Mouse (Mus musculus): ENCODE results near the gene Gm20547.

DNA sequence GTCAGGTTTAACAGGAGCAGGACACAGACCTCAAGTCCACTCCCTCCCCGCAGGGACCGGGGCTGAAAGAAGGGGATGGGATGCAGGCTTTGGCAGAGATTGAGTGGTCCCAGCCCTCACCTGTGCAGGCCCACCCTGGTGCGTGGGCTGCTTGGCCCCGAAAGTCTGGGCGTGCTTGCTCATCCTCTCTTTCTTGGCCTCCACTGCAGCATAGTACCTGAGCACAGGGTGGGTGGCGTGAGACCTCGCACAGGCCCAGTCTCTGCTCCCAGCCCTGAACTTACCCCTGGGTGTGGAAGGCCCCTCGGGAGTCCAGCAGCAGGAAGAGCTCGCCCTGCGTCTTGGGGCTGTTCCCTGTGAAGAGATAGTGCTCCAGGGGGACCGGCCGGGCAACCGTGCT lies 37.0 kb downstream of the Gm20547 start:
- TF ChIP-seq CTCF (IDR thresholded peaks at IDR 0.05; ENCODE audit: borderline replicate concordance, insufficient read depth, low read length) (no peak), POLR2A (IDR thresholded peaks at IDR 0.05; ENCODE audit: low read depth, low read length) (no peak)

All from embryonic fibroblast, embryonic 13.5 days (primary cell).